Mouse (Mus musculus) heart, postnatal 0 days (tissue): ENCODE results near the gene Kmo.

Experiments
- CTCF ChIP-seq: IDR thresholded peaks from 2 replicates; pipeline ENCODE4 v1.5.1; 2016; ENCODE audit warnings: antibody characterized with exemption, control low read depth, low read depth
- EP300 ChIP-seq: IDR thresholded peaks from 2 replicates; pipeline ENCODE4 v1.6.1; 2016; ENCODE audit warnings: antibody characterized with exemption, low read depth

GRCm38 (mm10) chr1:175631721-175632221 lies 11.6 kb downstream of the Kmo start:
- TF ChIP-seq CTCF (no peak), EP300 (no peak)
